Mouse (Mus musculus) thymus, postnatal 0 days (tissue): ENCODE results near the gene Rasgrf1. TPM values are rescaled to one million over a fixed set of nuclear protein-coding genes. Genes with fewer than 3 reads are reported as not detected.

Source experiments
- DNase-seq: peaks from one replicate; pipeline ENCODE4 v3.0.0-alpha.2; 2015; ENCODE audit warnings: low spot score
- polyA plus RNA-seq: library from polyadenylated mRNA; unstranded; fragments of >200 nt; fragmentation: Nextera tagmentation; extraction: Ambion mirVana; gene quantifications from 2 replicates; pipeline ENCODE4 v1.2.1, GENCODE M21; 2015

Rasgrf1 gene
- polyA plus RNA-seq, 1 experiment from 2014 or later = 0.07 TPM

GRCm38 (mm10) chr9:89906645-89907044 lies 3.1 kb upstream of the Rasgrf1 start:
- no peak for DNase-seq

GRCm38 (mm10) chr9:89907941-89908340 lies 1.8 kb upstream of the Rasgrf1 start:
- DNase-seq = no peak

- no peak for DNase-seq
Measured at GRCm38 (mm10) chr9:89908601-89909000, 1.1 kb upstream of the Rasgrf1 start.

GRCm38 (mm10) chr9:89910011-89910400 lies 298 bp downstream of the Rasgrf1 start:
- no peak for DNase-seq

GRCm38 (mm10) chr9:89910741-89911444 lies 1.2 kb downstream of the Rasgrf1 start:
- DNase-seq = no peak

- no peak for DNase-seq
Measured at GRCm38 (mm10) chr9:89911891-89912549, 2.3 kb downstream of the Rasgrf1 start.

- no peak for DNase-seq
Measured at GRCm38 (mm10) chr9:89913135-89913534, 3.4 kb downstream of the Rasgrf1 start.

- no peak for DNase-seq
Measured at GRCm38 (mm10) chr9:89916471-89916870, 6.8 kb downstream of the Rasgrf1 start.

- no peak for DNase-seq
Measured at GRCm38 (mm10) chr9:89917431-89917830, 7.7 kb downstream of the Rasgrf1 start.

GRCm38 (mm10) chr9:89918832-89919231 lies 9.1 kb downstream of the Rasgrf1 start:
- no peak for DNase-seq

- no peak for DNase-seq
Measured at GRCm38 (mm10) chr9:89921121-89921520, 11.4 kb downstream of the Rasgrf1 start.

GRCm38 (mm10) chr9:89922666-89923065 lies 13.0 kb downstream of the Rasgrf1 start:
- DNase-seq = no peak

- DNase-seq = no peak
Measured at GRCm38 (mm10) chr9:89924836-89925235, 15.1 kb downstream of the Rasgrf1 start.

GRCm38 (mm10) chr9:89928497-89928896 lies 18.8 kb downstream of the Rasgrf1 start:
- DNase-seq = no peak

GRCm38 (mm10) chr9:89940428-89940827 lies 30.7 kb downstream of the Rasgrf1 start:
- DNase-seq = no peak

- no peak for DNase-seq
Measured at GRCm38 (mm10) chr9:89946830-89947229, 37.1 kb downstream of the Rasgrf1 start.

GRCm38 (mm10) chr9:89948602-89949001 lies 38.9 kb downstream of the Rasgrf1 start:
- DNase-seq = no peak

GRCm38 (mm10) chr9:89953596-89954215 lies 44.0 kb downstream of the Rasgrf1 start:
- DNase-seq = no peak

GRCm38 (mm10) chr9:89954860-89955479 lies 45.3 kb downstream of the Rasgrf1 start:
- no peak for DNase-seq

GRCm38 (mm10) chr9:89958959-89959358 lies 49.3 kb downstream of the Rasgrf1 start:
- no peak for DNase-seq

- DNase-seq = no peak
Measured at GRCm38 (mm10) chr9:89964091-89964490, 54.4 kb downstream of the Rasgrf1 start.

- no peak for DNase-seq
Measured at GRCm38 (mm10) chr9:89967716-89968115, 58.0 kb downstream of the Rasgrf1 start.
